Mouse (Mus musculus) ES-CJ7 (cell line): ENCODE data around the gene Rnf220.
A peak's percentile ranks its signal among the peaks of the same experiment; 100 is the strongest.

ENCODE experiments used
- DNase-seq: peaks from one replicate; pipeline ENCODE4 v3.0.0; 2011; ENCODE audit warnings: low read depth, low spot score

Rnf220 gene

DNA sequence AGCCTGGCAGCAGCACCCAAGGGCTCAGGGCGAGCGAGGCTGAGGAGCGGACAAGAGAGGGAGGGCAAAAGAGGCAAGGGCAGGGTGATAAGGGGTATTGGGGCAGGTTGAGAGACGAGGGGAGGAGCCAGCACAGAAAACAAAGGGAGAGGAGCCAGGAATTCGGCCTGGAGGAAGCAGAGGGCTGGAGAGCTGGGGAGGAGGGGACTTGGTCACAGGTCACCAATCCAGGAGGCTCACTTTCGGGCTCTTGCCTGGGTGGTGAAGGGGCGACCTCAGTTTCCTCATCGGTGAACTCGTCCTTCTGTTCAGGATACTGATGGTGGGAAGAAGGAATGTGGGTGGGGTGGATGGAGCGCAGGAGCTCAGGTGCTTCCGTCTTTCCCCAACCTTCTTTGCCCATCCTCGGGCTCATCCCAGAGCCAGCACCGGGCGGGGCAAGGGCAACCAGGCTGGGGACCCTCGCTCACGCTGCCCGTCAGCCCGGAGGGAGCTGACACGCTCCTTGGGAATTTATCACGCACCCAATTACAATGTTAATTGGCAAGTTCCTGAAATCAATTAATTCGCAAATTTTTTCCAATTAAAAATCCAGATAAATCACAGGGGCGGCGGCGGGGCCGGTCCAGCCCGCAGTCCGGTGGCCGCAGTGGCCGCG is 193.1 kb downstream of the Rnf220 start:
- peak; percentile 69 for DNase-seq

DNA sequence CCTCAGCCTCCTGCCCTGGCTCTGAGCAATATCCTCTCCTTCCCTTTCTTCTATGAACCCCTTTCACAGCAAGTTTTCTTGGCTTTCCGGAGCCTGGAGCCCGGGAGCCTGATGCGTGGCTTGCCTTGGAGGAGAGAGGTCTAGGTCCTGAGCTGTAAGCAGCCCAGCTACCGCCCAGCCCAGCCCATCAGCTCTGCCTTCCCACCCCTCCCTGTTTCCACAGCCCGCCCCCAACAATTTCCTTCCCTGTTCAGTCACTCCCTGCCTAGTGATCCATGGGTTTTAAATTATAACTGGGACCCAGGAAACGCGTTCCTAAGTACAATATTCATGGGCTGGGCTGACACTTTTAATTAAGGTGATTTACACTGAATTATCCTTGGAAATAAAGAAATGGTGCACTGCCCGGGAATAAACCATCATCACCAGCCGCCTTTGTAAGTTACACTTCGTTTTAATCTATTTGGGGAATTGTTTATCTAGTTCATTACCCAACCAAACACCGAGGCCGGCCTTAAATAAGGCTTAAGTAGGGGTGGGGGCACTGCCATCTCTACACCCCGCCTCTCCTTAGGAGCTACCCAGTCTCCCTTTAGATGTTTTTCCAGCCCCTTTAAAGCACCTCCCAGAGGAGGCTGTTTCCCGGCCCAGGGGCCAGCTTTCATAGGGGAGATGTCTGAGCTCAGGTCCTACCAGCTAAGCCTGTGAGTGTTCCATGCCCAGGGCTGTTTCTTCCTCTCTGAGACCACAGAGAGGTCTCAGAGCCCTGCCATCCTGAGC is 194.6 kb downstream of the Rnf220 start:
- no peak for DNase-seq

DNA sequence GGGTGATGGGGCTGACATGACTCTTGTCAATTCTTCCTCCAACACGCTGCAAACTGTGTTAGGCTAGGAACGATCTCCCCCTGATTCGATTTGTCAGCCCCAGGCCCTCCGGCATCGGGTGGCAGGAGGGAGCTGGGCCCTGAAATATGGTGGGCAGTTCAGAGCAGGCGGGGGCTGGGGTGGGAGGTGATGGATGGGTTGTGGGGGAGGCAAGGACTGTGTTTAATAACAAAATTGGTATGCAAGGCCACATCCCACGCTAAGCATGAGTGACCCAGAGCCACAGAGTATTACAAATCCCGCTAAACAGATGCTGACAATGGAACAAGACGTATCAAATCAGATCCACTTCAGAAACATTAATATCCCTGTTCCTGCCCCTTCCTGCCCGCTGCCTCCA is 196.9 kb downstream of the Rnf220 start:
- DNase-seq: no peak

DNA sequence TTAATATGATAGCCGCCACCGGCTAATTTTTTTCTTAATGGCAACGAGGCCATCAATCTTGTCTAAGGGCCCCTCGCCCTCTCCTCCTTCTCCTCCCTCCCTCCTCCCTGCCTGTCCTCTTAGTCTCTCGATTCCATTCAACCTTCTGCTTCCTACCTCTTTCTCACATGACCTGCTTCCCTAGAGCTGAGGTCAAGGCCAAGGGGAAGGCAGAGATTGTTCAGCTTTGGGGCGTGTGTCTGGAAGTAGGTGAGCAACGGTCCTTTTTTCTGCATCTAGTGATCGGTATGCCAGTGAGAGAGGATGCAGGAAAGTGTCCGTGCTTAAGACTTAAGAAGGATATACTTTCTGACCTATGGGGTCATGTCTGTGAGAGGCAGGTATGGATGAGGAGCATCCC is 199.0 kb downstream of the Rnf220 start:
- peak; percentile 53 for DNase-seq

DNA sequence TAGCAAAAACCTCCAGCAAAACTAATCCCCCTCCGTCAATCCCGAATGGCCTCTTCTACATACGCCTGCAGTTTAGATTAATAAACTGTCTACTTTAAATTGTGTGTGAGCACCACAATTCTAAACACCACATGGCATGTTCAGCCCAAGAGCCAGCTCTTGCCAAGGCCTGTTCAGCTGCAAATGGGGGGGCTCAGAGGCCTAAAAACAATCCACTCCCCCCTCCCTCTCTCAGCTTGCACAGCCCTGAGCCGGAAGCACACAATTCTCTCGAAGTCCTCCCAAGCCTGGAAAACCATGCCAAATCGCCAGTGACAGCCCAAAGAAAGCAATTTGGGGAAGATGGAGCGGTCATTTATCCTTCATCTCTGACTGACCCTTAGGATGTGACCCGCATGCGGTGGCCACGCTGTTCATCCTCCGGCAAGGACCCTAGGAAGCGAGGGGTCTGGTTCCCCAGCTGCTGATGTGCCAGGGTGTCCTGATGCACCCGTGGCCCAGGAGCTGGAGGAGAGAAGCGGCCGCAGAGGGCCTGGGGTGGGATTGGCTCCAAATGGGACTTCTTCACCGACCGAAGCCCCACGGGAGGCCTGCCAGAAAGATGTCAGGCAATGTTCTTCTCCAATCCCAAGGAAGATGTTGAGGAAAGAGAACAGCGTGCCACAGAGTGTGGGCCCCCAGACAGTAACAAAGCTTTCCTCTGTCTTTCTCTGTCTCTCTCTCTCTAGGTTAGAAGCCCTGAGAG is 199.8 kb downstream of the Rnf220 start:
- DNase-seq: no peak

DNA sequence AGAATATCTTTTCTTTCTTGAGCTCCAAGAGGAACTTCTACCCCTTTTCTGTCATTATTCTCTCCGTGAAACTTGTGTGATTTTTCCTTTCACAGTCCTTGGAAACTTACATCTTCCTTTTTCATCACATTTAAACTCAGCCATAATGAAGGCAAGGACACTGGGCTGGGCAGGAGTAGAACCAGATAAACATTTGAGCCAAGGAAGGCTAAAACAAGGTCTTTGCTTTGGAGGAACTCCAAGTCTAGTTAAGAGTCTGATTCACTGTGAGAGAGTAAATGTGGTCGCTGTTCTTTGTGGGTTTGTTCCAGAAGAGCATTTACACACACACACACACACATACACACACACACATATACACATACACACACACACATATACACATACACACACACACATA is 205.2 kb downstream of the Rnf220 start:
- DNase-seq: no peak

DNA sequence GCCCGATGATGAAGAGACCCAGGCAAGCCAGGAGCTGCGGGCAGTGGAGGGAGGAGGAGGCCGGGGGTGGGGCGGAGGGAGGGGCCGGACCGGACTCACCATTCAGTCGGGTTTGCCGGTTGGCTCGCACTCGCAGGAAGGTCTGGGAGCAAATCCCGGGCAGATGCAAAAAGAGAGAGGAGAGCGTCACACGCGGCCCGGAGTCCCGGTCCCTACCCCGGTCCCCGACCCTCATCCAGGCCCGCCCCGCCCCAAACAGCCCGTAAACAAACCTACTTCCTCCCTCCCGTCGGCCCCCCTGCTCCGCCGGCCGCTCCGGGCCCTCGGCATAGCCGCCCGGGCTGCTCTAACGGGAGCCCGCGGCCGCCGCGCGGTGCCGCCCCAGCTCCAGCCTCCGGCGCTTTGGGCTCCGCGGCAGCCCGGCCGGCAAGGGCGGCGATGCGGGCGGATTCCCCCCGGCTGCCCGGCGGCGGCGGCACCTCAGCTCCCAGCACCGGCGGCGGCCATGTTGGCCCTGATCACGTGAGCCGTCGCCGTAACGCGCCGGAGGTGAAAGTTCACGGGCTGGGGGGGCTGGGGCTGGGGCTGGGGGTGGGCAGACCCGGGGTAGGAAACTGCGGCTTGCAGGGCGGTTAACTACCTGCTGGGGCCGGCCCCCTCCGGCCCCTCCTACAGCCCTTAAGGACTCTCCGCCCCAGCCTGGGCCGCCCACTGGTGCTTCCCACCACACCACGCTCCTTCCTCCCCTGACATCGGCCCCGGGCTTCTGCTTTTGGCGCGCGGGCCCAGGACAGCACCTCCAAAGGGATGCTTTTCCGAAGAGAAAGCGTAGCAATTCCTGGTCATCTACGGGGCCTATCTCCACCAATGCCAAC is 207.7 kb downstream of the Rnf220 start:
- DNase-seq: peak; percentile 88

DNA sequence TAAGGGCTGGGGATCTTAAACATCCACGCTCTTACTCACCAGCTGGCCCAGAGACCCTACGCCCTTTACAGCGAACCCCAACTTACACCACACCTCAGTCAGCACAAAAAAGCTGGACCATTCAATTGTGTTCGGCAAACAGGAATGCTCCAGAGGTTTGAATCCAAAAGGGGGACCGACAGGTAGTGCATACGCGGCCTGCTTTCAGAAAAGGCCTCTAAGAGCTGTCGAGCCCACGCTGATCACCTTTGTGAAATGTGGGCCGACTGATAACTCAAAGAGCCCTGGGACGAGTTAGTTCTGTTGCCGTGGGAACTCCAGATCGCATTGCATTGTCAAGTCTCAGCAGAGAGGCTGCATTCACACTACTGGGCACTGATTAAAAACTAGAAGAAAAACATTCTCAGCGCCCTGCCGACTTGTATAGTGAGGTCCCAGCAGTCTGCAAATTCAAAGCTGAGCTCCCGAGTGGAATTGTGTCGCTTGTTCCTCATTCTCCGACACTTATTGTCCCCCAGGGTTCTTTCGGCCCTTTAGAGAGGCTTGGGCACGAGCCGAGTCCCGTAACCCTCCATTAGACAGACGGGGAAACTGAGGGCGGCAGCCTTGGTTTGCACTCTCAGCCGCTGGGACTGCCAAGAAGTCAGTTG is 208.4 kb downstream of the Rnf220 start:
- DNase-seq: no peak

DNA sequence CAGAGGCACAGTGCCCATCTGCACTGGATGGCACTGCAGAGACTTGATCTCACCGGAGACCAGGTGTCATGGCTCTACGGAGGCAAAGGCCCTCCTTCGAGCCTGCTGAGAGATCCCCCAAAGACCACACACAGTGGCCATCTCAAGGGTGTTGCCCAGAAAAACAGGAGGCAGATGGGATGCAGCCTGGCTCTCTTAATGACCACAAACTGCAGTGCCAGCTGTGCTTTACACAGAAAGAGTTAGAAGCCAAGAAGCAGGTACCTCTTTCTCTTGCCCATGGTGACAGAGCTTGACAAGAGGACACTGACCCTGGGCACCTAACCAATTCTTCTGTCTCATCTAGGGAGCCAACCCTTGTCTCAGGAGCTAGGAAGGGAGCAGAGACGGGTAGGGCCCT is 212.5 kb downstream of the Rnf220 start:
- DNase-seq: no peak

DNA sequence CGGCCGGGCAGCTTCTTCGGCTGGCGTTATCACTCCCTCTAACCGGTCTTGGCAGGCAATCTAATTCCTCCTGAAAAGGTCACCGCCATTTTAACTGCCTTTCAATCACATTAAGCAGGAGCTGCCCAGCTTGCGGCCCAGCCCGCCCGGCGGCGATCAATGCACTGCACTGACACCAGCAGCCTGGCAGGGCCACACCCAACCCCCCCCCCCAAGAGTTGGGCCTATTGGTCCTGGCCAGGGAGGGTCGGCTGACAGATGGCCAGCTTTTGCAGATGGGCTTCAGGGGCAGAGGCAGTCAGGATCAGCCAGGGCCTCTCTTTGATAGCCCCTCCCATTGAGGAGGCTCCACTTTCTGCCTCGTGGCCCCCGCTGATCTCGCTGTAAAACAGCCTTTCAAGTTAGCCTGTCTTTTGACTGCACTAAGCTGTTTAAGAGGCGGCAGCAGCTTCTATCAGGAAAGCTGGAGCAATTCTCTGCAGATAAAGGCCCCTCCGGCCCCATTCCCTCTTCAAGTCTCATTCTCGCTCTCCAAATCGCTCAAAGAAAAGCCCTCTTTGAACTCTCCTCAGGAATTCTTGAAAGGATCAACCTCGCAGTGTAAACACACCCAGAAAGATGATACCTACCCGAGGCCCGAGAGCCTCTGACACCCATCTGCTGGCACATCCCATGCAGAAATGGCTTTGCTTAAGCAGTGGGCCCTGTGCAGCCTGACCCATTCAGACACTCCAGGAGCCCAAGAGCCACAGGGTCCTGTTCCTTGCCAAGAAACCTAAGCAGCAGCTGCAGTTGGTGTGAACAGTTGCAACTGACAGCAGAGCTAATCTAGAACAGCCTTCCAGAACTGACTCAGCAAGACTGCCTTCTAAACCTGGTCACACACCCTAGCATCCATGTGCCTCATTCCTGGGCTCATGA is 213.3 kb downstream of the Rnf220 start:
- peak; percentile 56 for DNase-seq

DNA sequence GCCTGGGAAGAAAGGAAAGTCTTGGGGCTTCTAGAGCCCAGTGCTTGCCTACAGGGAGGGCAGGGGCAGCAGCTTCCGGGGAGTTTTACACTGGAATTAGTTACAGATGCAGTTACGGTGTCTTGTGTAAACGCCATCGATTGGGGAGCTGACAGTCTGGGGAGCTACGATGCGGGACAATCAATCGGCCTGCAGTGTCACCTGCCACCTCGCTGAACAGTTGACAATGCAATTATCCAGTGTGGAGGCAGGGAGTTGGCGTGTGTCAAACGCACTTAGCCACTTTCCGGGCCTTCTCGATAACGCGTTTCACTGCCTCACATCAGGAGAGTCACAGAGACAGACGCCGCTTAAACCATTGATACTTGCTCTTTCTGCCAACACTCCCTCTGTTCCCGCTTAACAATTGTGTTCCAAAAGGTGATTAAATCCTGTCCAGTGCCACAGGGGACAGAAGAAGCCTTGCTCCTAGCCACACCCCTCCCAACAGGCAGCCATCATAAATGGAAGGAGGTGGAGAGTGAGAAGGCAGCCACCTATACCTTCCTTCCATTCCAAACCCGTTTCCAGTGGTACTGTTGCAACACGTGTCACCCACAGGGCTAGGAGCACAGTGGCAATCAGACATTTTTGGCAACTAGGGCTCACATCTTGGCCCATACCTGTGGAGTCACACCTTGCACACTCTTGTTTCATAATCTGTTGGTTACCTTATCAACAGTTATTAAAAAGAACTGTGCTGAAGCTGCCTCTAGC is 215.6 kb downstream of the Rnf220 start:
- DNase-seq: no peak

DNA sequence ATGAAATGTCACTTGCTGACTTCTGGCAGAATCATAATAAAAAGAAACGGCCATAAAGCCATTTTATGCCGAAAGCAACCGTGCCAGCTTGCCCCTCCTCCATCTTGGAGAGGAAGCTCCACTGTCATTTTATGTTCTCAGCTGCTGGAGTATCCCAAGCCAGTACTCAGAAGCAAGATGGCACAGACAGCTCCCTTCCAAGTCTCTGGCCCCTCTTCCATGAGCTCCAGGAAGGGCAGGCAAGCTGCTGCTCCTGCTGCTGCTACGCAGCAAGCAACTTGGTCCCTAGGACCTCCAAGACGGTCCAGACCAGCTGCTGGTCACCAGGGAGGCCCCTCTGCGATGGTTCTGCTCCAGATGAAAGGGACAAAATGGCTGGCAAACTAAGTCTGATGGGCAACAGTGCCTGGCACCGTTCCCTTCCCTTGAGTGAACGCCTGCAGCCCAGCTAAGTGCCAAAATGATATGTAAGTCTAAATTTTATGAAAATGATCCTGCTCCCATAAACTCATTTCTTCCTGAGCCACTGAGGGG is 216.4 kb downstream of the Rnf220 start:
- no peak for DNase-seq

DNA sequence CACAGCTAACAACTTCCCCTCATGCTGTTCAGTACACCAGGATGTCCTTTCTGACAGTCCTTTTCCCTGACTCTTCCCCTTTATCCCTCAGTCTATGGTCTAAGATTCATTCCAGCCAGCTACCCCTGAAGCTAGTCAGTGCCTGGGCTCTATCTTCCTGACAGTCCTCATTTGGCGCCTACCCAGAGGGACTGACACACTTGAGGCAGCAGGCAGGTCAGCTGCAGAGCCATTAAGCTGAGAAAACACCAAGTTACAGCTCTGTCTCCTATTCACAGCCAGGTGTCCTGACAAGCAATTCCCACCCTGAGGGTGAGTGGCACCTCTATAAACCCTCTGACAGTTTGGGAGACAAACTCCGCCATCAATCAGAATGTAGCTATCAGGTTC is 217.6 kb downstream of the Rnf220 start:
- DNase-seq: no peak

DNA sequence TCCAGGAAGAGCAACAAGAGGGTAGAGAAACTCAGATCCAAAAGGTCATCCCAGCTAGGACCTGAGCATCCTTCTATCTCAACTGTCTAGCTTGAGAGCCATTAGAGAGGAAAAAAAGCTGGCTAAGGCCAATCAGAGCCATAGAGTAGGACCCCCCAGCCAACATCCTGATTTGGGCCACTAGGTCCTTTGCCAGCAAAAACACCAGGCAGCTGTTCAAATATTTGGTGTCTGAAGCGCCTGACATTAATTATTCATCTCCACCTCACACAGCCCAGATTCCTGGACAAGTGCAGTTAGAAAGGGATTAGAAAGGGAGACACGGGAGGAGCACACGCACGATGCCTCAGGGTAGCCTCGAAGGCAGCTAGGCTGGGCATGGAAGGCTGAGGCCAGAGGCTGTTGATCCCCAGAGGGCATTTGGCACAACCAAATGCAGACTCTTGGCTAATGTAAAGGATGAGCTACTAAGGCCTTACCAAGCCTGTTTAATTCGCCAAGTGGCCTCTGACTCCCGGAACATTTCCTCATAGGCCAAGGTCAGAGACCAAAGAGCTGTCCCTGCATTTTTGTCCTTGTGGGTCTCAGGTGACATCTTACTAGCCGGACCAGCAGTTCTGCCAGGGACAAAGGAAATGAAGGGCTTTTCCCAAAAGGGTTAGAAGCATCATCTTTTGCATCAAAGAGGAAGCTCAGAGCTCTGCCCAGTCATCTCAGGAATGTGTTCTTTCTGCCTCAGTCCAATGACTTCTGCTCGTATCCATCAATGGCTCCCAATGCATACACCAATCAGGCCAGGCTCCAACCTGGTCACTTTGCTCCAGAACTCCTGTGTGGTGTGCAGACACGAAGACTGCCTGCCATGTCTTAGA is 218.2 kb downstream of the Rnf220 start:
- no peak for DNase-seq

DNA sequence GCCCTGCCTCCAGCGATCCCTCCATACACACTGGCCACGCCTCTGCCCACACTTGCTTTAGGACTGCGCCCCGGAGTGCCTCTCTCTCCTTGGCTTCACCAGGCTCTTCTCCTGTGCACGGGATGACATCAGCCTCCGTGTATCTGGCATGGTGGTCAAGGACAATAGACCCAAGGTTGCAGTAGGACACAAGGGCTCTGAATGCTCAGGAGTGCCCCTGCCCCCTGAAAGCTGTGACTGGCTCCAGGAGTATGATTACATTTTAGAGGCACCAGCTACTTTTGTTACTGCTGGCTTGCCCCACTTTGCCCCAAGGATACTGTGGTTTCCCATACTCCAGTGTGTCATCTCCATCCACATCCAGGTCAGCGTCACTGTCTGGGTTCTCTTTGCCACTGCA is 219.2 kb downstream of the Rnf220 start:
- DNase-seq: no peak

DNA sequence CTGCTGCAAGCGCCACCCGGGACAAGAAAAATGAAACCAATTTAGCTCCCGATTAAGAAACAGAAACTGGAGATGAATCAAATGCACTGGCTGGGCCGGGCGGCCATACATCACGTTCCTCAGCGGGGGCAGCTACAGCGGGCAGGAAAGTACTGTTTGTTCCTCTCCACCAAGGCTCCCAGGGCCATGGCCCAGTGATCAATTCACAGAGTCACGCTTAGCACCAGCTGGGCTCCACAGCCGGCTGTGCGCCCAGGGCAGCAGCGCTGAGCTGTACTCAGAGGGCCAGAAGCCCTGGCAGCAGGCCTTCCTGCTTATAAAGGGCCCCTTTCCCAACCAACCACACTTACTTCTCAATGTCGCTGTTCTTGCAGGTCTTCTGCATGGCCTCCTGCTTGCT is 219.8 kb downstream of the Rnf220 start:
- no peak for DNase-seq

DNA sequence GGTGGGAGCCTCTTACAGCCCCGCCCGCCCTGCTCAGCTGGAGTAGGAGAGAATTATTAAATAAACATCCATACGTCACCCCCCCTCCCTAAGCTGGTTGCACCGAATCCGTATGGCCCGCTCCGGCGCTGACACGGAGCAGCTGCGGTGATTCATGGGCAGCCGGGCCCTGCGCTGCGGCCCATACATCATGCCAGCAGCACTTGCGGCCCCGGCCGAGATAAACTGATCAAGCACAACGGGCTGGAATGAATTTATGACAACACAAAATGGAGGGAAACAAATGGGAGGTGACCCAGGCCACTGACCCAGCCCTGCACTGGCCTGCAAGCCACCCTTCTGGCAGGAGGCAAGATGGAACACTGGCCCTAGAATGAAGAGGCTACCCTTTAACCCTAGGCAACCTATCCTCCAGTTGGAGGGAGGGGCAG is 220.6 kb downstream of the Rnf220 start:
- DNase-seq: no peak

DNA sequence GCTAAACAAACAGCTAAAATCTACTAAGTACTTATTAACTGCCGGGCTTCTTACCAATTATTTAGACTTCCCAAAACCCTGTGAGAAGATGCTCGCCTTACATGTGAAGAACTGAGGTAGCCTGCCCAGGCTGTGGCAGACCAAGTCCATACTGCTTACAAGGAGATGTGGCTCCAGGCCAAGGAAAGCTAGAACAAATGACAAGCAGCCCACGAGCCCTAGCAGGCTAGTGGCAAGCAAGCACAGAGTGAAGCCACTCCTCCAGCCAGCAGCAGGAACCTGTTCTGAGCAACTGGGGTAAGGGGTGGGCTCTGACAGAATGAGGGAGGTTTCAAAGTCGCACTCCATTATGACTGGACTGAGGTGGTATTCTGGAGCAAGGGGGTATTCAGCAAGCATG is 222.1 kb downstream of the Rnf220 start:
- no peak for DNase-seq
